Mouse (Mus musculus): Measurements from ENCODE around the gene Cd80.

DNA sequence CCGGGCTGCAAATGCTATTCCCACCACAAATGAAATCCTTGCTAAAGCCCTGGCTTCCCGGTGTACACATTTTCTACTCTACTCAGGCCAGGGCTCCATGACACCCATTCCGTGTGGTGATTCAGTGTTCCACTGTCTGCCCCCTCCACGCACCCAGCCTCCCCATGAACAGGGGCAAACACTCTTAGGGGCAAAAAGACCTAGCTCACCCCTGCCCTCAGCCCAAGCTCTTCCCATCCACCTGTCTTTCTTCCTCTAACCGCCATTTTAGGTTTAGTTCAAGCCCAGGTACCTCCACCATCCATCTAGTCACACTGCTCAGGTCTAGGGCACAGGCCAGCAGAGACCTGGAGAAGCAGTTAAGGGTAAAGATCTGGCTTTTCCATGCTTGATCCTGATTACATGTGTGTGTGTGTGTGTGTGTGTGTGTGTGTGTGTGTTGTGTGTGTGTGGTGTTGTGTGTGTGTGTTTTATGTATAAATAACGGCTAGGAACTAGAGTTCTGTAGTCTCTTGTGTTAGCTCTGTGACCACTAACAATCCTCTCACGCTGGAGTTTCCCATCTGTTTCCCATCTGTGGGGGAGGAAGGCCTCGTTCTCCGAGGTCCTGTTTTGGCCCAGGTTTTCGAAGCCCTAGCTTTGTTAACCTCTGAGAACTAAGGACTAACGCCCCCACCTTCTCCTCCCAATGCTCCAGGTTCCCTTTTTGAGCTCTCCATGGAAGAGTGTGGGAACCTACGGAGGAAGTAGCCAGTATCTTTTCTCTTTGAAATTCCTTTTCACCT is 3.7 kb upstream of the Cd80 start:
- no peak for TF ChIP-seq POLR2A (IDR thresholded peaks at IDR 0.05; ENCODE audit: low read depth, low read length)
- TF ChIP-seq GABPA (IDR thresholded peaks at IDR 0.05; ENCODE audit: insufficient replicate concordance, low read depth, low read length), result no peak
- TF ChIP-seq JUND (conservative IDR thresholded peaks at IDR 0.05; ENCODE audit: low read depth, low read length), result no peak
